Mouse (Mus musculus) testis, adult 2 months (tissue): ENCODE data around the gene Calm3.
"Not testable (repeated sequence)": the region's sequence is repeated elsewhere in the genome, so short reads cannot be mapped to it uniquely, and the experiment has no call there.

Experiments
- CTCF ChIP-seq: fragments of 200-500 bp; IDR thresholded peaks from 2 replicates; pipeline ENCODE4 v1.5.1; 2012; ENCODE audit warnings: low read depth, mild to moderate bottlenecking, inconsistent platforms, low read length, moderate library complexity; ENCODE audit not compliant: control insufficient read depth, insufficient read depth, insufficient replicate concordance
- POLR2A ChIP-seq: fragments of 200-500 bp; IDR thresholded peaks from 2 replicates; pipeline ENCODE4 v1.6.1; 2012; ENCODE audit warnings: low read depth, mild to moderate bottlenecking, inconsistent platforms, low read length, moderate library complexity; ENCODE audit not compliant: control insufficient read depth

GRCm38 (mm10) chr7:16953776-16954175 is 29.9 kb upstream of the Calm3 start:
- not testable (repeated sequence) for TF ChIP-seq CTCF, POLR2A
